ENCODE assay signal across 8 mouse cellular contexts in the genomic region with DNA sequence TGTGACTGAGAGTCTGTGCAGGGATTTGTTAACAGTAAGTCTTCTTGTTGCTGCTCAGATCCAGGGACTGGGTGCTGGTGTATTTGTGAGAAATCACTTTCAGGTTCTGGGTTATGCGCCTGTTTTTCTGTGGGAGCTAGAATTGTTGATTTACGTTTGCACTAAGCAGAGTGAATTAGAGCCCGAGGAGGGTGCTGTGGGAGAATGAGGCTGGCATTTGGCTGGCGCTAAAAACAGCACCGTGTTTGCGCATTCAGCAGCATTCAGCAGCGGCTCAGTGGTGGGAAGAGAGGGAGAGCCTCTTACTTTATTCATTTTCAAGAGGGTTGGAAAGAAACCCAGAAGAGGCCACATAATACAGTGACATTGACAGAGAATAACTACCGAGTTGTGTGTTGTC. TPM values are rescaled to one million over a fixed set of nuclear protein-coding genes. Genes with fewer than 3 reads are reported as not detected.
DNase-seq lines count a peak whose midpoint lies in the region; ATAC-seq and TF ChIP-seq lines count a peak whose summit lies in the region.

No protein-coding gene starts in this region.

- TF ChIP-seq CTCF in lung, adult 2 months (IDR thresholded peaks at IDR 0.05; ENCODE audit: insufficient read depth, low read length), result no peak

- H3K4me1 ChIP-seq in lung, embryonic 16.5 days (replicated peaks; ENCODE audit: control insufficient read depth, insufficient read depth, low read length), result peaks cover 82% of the 10 kb centered on the region
- peaks cover 39% of the 10 kb centered on the region for H3K4me1 ChIP-seq in lung, adult 2 months (ENCODE audit: control insufficient read depth, insufficient read depth, low read length)
- H3K4me1 ChIP-seq in stomach, embryonic 16.5 days (ENCODE audit: control insufficient read depth, insufficient read depth, low read length), result peaks cover 87% of the 10 kb centered on the region
- H3K4me1 ChIP-seq in kidney, embryonic 14.5 days (ENCODE audit: control insufficient read depth, insufficient read depth, low read length), result peaks cover 49% of the 10 kb centered on the region

- no peak for TF ChIP-seq POLR2A in lung, adult 2 months (IDR thresholded peaks at IDR 0.05; ENCODE audit: borderline replicate concordance, extremely low read depth, low read depth, low read length)

- no peaks in the 10 kb centered on the region for H3K27me3 ChIP-seq in lung, embryonic 16.5 days (ENCODE audit: control insufficient read depth, insufficient read depth, low read depth, low read length)
- H3K27me3 ChIP-seq in stomach, embryonic 16.5 days (ENCODE audit: control insufficient read depth, insufficient read depth, low read length), result no peaks in the 10 kb centered on the region
- H3K27me3 ChIP-seq in kidney, embryonic 14.5 days (ENCODE audit: control insufficient read depth, insufficient read depth, low read length), result no peaks in the 10 kb centered on the region

- no peaks in the 10 kb centered on the region for H3K36me3 ChIP-seq in lung, embryonic 16.5 days (ENCODE audit: control insufficient read depth, insufficient read depth, low read length)
- no peaks in the 10 kb centered on the region for H3K36me3 ChIP-seq in stomach, embryonic 16.5 days (ENCODE audit: control insufficient read depth, insufficient read depth, low read length)
- no peaks in the 10 kb centered on the region for H3K36me3 ChIP-seq in kidney, embryonic 14.5 days (ENCODE audit: control insufficient read depth, insufficient read depth, low read length)

- peak overlapping the region; percentile 41 for H3K27ac ChIP-seq in lung, embryonic 16.5 days (ENCODE audit: low read length)
- peak overlapping the region; percentile 69; the same call in 1 of the 2 replicates for H3K27ac ChIP-seq in stomach, embryonic 16.5 days (ENCODE audit: low read length)
- H3K27ac ChIP-seq in kidney, embryonic 14.5 days (ENCODE audit: low read depth, low read length), result no peak overlapping the region

- no peaks in the 10 kb centered on the region for H3K9me3 ChIP-seq in lung, embryonic 16.5 days (ENCODE audit: control insufficient read depth, low read length)
- no peaks in the 10 kb centered on the region for H3K9me3 ChIP-seq in stomach, embryonic 16.5 days (replicated peaks; ENCODE audit: control insufficient read depth, low read length)
- H3K9me3 ChIP-seq in kidney, embryonic 14.5 days (ENCODE audit: control insufficient read depth, low read length), result no peaks in the 10 kb centered on the region

- ATAC-seq in lung, embryonic 16.5 days (ENCODE audit: low read depth), result no peak
- no peak for ATAC-seq in stomach, embryonic 16.5 days (ENCODE audit: insufficient read depth, low FRiP score)
- ATAC-seq in kidney, embryonic 14.5 days (ENCODE audit: low FRiP score, low TSS enrichment), result no peak
- ATAC-seq in CD4-positive, CD25-positive, alpha-beta regulatory T cell, adult 4 months, result no peak

- H3K4me2 ChIP-seq in lung, embryonic 16.5 days (ENCODE audit: low read depth, low read length), result no peak overlapping the region
- no peak overlapping the region for H3K4me2 ChIP-seq in stomach, embryonic 16.5 days (ENCODE audit: low read depth, low read length)
- H3K4me2 ChIP-seq in kidney, embryonic 14.5 days (replicated peaks; ENCODE audit: low read depth, low read length), result no peak overlapping the region

- WGBS in lung, embryonic 16.5 days, result 25% methylated on average over 8 of the region's 8 CpGs
- WGBS in lung, adult 2 months, result 27% methylated on average over 8 of the region's 8 CpGs
- 27% methylated on average over 8 of the region's 8 CpGs for WGBS in stomach, embryonic 16.5 days
- WGBS in kidney, embryonic 14.5 days, result 23% methylated on average over 8 of the region's 8 CpGs

- no peak overlapping the region for H3K4me3 ChIP-seq in lung, embryonic 16.5 days (ENCODE audit: low read length)
- no peak overlapping the region for H3K4me3 ChIP-seq in lung, adult 2 months (replicated peaks; ENCODE audit: extremely low read depth, low read depth, low read length)
- H3K4me3 ChIP-seq in stomach, embryonic 16.5 days (replicated peaks; ENCODE audit: low read length), result no peak overlapping the region
- H3K4me3 ChIP-seq in kidney, embryonic 14.5 days (ENCODE audit: low read length), result no peak overlapping the region

- no peak for DNase-seq in lung, adult 2 months
- DNase-seq in frontal cortex, postnatal 14 days (ENCODE audit: low spot score in 2 of 2), result peak; percentile 61 to 70
- peak; percentile 52 for DNase-seq in left cerebral cortex, postnatal 4 days
- DNase-seq in lung, postnatal 25 days (ENCODE audit: low spot score), result no peak

- H3K9ac ChIP-seq in lung, embryonic 16.5 days (ENCODE audit: low read length), result peak overlapping the region; percentile 33
- 0 out of 2 replicates have a peak overlapping the region, but pooled peaks have one; percentile 25 for H3K9ac ChIP-seq in stomach, embryonic 16.5 days (ENCODE audit: low read length)
- H3K9ac ChIP-seq in kidney, embryonic 14.5 days (ENCODE audit: low read depth, low read length), result no peak overlapping the region

- intact Hi-C loops in left cerebral cortex, postnatal 4 days (cut with DNase I), result no loop called here

RNA-seq across cellular contexts. Expression of a gene that starts 42.2 kb away (rescaled TPM):
- polyA plus RNA-seq in lung, embryonic 16.5 days (2015; fragmentation: Nextera tagmentation; extraction: Ambion mirVana), result 20.9 and 21.6 TPM in 2 replicates
- polyA plus RNA-seq in lung, adult 2 months (2012; rRNA removed), result 80.4 and 94.7 TPM in 2 replicates
- 100 to 1,000 TPM; 374 to 381 TPM for total RNA-seq in left cerebral cortex, postnatal 4 days (2021)
- 15.3 and 16.2 TPM in 2 replicates for polyA plus RNA-seq in stomach, embryonic 16.5 days (2015; fragmentation: Nextera tagmentation; extraction: Ambion mirVana)
- polyA plus RNA-seq in kidney, embryonic 14.5 days (2014; fragmentation: Nextera tagmentation; extraction: Ambion mirVana), result 40.1 and 48.2 TPM in 2 replicates
- polyA plus RNA-seq in CD4-positive, CD25-positive, alpha-beta regulatory T cell, adult 4 months (2017; shearing (Covaris generic)), result 10 to 100 TPM; 29.5 to 30.3 TPM

Comparison
In these comparisons a context has a peak if more than half of its experiments do, and no peak if none do; other contexts are left out.
1. DNase-seq: peak in frontal cortex, postnatal 14 days (2 of 2) and left cerebral cortex, postnatal 4 days (single experiment); none in lung, adult 2 months (single experiment) and lung, postnatal 25 days (single experiment).